Mouse (Mus musculus) hematopoietic stem cell, adult 5-6 weeks (primary cell): ENCODE results near the gene Mturn. TPM values are rescaled to one million over a fixed set of nuclear protein-coding genes. Genes with fewer than 3 reads are reported as not detected.

ENCODE experiments used
- ATAC-seq, 2 experiments: fragments of 125-278 bp in 1 of 2; replicated peaks in 1 of 2; 2 replicates each; pipeline ENCODE4 v1.8.0; 2016 to 2017; ENCODE audit warnings: inconsistent platforms in 2 of 2, mild to moderate bottlenecking in 2 of 2, moderate number of reproducible peaks in 2 of 2, low read depth in 1 of 2, moderate TSS enrichment in 1 of 2; ENCODE audit not compliant: low FRiP score in 2 of 2, poor library complexity in 2 of 2, severe bottlenecking in 2 of 2, insufficient read depth in 1 of 2, low TSS enrichment in 1 of 2
- total RNA-seq: library from RNA; stranded (forward); fragments of 172-1452, 232-1000 nt; gene quantifications from 2 replicates; pipeline ENCODE4 v1.2.3, GENCODE M21; 2017

Mturn gene
- total RNA-seq, result 2.5 and 4.8 TPM in 2 replicates

GRCm38 (mm10) chr6:54680891-54681745 is at the start of gene Mturn:
TSS of gene Mturn (plus strand) at chr6:54681624.
- peak; percentile 73 to 87 for ATAC-seq

GRCm38 (mm10) chr6:54639877-54640276 is 41.5 kb upstream of the Mturn start:
- no peak for ATAC-seq

DNA sequence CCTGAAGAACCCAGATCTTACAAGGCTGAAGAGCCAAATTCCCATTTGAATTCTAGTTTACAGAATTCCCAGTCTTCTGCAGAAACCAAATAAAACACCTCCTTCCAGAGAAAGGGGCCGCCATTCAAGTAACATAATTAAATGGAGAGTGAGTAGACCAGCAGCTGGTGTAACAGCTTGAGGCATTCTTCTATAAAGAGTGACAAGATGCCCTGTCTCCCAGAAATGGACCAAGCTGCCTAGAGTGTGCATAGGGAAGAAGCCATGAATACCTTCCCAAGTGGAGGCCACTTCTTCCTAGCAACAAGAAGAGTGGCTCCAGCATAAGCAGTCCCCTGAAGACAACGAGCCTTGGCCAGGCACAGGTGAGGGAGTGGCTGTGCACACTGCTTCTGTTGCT is 39.5 kb upstream of the Mturn start:
- no peak for ATAC-seq

DNA sequence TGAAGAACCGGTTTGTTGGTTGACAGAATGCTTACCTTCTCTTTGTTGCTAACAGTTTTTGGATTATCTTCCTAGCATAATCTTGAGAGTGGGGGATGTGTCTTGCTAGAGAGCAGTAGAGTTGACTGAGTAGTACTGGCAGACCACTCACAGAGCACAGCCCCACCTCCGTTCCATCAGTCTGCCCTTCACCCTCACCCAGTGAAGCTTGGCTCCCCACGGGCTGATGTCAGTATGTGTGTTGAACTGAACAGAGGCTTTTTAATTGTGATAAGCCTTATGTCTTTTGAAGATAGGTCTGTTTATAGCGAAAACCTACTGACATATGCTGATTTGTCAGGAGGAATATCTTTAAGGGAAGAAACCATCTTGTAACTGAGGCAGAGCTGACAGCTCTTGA is 38.2 kb upstream of the Mturn start:
- no peak for ATAC-seq

- ATAC-seq, result no peak
Measured at GRCm38 (mm10) chr6:54655471-54656095, 25.8 kb upstream of the Mturn start.

DNA sequence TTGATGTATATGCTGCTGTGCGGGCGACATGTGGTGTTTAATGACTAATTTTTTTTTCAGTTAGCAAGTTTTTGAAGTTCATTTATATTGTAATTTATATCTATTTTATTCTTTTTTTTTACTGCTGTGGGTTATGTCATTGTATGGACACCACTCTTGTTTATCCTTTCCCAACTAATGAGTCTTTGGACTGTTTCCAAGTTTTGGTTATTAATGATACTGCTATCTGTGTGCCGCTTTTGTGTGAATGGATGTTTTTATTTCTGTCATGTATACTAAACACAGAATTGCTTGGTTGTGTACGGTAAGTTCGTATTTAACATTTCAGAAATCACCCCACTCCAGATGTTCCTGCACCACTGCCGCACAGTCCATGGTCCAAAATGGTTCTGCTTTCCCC is 23.6 kb upstream of the Mturn start:
- no peak for ATAC-seq

DNA sequence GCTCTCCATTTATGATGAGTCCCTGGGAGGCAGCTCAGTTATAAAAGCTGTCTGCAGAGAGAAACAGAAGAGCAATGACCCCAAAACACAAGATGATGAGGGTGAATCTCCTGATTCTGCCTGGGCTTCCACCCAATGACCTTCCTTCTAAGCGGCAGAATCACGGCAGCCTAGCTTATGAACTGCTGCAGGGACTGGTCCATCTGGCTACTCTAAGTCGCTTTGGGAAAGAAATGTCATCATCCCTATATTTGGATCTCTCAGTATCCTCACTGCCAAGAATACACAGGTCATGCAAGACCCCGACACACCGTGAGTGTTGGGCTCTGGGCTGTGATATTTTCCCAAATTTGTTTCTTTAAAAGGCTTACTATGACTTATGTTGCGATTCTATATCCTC is 11.6 kb upstream of the Mturn start:
- ATAC-seq, result no peak

GRCm38 (mm10) chr6:54672901-54673300 is 8.5 kb upstream of the Mturn start:
- ATAC-seq, result no peak

DNA sequence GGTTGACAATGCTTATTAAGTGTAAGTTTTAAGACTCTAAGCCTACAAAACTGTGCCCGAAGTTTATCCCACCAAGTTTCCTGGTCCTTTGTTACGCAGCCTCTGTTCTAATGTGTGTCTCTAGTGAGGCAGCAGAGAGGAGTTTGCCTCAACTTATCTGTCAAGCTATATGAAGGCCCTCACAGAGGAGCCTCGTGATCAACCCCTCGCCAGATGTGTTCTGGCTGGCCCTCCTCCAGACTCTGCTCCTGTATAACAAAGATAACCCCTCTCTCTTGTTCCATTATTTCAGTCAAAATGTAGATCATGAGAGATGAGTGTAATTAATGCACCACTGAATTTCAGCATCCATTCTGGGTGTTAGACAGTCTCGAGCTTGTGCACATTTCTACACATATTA is 1.7 kb upstream of the Mturn start:
- ATAC-seq, result no peak

DNA sequence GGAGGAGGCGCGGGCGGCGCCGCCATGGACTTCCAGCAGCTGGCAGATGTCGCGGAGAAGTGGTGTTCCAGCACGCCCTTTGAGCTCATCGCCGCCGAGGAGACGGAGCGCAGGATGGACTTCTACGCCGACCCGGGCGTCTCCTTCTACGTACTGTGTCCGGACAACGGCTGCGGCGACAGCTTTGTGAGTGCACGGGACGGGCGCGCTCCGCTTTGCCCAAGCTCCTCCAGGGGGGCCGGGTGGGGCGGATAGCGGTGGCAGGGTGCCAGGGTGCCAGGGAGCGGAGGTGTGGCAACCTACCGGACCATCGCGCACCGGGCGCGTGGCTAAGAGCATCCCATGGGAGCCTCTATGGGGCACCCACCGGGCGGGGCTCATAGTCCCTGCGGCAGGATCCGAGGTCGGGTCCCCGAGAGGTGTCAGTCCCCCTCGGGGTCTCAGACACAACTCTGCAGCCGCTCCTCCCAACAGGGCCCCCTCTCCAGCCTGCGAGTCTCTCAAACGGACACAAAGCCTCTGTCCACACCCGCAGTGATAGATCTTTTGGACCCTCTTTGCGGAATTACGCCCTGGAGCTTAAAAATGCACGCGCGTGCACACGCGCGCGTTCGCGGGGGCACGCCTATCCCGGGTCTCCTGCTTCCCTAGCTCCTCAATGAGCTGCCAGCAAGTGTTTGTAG is 463 bp downstream of the Mturn start:
- peak in 1 of 2 experiments; percentile 19; a peak in 1 of 4 replicates for ATAC-seq

DNA sequence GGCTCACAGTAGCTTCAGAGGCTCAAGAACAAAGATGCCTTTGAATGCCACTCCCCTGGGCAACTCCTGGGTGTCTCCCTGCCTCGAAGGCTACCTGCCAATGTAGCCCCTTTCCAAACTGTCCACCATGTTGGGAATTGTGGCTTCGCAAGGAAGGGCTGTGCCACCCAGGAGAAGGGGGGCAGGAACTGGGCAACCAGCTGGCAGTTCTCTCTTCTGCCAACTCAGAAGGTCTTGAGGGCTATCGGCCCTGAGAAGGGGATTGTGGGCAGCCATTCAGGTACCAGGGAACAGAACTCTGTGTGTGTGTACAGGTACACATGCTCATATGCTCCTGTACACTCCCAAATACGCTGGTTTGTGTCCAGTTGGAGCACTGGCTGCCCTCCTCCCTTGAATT is 2.7 kb downstream of the Mturn start:
- no peak for ATAC-seq

GRCm38 (mm10) chr6:54685103-54685502 is 3.7 kb downstream of the Mturn start:
- no peak for ATAC-seq

DNA sequence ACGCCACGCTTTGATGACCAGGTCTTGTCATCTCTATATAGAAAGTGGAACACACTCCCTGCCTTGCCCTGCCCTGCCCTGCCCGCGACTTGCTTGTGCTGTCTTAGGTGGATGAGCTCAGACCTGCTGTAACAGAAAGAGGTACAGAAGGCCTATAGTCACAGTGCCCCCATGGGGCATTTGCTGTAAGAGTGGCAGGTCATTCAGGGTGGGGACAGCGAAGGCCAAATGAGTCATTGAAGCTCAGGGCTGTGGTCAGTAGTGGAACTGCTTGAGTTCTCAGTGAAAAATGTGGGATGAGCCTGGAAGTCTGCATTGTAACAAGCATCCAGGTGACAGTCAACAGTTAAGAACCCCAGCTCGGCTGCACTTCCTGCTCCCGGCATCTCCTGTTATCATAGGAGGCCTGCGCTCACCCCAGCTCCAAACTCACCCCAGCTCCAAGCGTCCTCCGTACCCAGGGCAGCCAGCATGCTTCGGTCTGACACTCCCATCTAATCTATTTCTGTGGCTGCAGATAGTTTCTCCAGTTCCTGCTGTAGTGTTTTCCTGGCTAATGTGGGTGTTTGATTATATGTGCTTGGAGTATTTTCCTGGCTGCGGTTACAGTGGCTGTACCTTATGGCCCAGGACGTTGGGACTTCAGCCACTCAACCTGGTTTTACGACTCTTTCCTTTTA is 4.4 kb downstream of the Mturn start:
- ATAC-seq, result no peak

DNA sequence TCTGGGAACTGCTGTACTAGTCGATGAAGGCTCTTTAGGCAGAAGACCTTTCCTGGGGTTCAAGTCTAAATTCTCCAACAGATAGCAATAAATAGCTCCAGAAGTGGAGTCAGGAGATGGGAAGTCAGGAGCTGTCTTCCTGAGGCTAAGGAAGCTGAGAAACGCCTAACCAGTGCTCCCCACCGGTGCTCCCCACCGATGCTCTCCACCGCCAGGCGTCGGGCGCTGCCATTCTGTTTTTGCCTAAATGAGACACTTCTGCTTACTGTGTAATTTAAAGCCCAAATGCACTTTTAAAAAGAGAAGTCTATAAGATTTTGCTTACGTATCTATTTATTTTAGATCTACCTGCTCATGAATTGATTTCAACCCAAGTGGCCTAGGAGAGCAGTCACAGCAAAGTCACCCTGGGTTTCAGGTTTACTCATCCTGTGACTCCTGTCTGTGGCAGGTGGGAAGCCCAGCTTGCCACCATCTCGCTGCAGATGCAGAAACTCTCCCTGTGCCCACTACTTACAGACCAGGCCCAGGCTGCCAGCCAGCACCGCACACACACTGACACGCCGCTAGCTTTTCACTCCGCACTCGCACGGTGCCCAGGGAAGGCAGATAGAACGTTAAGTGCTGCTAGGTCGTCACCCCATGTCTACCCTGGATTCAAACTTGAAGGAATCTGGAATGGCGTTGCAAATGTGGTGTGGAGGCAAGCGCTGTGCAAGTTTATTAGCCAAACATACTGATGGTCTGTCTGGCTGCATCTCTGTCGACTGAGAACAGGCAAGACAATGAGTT is 5.7 kb downstream of the Mturn start:
- ATAC-seq, result no peak

DNA sequence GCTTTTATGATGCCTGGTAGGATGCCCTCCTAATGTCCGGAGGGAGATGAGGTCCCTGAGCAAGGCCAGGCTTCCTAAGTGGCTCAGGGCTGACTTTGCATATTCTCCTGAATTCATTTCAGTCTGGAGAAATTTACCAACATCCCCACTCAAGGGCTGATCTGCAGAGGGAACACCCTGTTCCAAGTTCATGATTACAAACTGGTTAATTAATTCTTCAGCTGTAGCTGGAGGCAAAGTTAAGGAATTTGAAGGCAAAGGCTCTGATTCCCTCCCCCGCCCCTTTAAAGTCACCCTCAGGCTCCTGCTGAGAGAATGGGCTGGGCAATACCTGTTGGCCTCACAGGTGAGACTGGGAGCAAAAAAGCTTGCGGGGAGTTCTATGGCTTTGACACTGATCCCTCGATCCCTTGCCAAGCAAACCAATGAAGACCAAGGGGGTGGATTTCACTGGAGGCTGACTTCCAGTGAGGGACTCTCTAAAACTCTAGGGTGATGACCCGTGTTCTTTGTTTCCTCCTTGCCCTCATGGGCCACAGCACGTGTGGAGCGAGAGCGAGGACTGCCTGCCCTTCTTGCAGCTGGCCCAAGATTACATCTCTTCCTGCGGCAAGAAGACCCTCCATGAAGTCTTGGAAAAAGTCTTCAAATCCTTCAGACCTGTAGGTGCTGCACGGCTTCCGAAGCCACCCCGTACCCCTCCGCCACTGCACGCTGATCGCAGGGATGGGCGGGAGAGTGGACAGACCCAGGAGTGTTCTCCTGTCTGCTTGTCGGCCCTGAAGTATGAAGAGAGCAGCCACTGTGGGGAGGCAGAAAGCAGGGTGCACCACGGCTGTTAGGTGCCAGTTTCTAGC is 7.3 kb downstream of the Mturn start:
- no peak for ATAC-seq

GRCm38 (mm10) chr6:54689686-54690085 is 8.3 kb downstream of the Mturn start:
- no peak for ATAC-seq
